Mouse (Mus musculus): ENCODE measurements around the gene Dchs2.
"Not testable (repeated sequence)": the region's sequence is repeated elsewhere in the genome, so short reads cannot be mapped to it uniquely, and the experiment has no call there.

Gene Dchs2

GRCm38 (mm10) chr3:83127726-83128448, at the start of gene Dchs2:
Gene Dchs2 (plus strand): TSS chr3:83127948.
- DNase-seq (ENCODE audit: low spot score in 2 of 2) = peak in 1 of 2 experiments; percentile 8

DNA sequence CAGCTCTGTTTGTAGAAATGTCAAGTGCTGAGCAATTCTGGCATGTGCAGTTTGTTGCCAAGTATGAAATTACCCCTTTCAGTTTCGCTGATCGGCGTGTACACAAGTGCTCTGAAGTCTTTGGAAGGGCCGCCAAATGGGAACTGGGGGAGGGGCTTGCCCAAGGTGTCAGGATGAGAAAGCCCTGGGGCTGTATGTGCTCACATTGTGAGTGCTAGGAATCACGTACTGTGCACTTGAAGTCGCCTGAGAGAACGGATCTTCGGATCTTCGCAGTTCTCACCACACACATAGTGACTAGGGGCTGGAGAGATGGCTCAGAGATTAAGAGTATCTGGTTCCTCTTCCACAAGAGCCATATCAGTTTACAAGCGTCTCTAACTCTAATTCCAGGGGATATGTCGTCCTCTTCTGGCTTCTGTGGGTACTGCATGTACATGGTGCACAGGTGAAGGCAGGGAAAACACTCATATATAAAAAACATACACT, 47.1 kb upstream of the Dchs2 start:
- DNase-seq (ENCODE audit: low spot score in 2 of 2) = peak; percentile 27 to 47

DNA sequence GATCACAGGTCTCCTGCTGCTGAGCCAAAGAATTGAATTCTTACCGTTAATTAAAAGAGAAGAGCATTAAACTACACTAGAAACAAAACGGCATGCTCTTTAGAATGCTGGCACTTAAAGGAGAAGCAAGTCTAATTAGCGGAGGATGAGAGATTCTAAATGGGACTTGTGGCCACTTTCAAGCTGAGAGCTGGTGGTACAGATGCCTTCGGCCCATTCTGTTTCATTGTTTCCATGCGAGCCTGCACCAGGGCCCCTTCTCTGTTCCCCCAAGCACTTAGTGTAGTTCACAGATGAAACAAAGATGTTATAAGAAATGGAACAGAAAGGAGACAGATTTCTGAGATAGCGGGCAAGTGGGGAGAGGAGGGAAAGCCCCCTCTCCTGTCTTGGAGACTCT, 30.2 kb upstream of the Dchs2 start:
- no peak for DNase-seq (ENCODE audit: low spot score in 2 of 2)

GRCm38 (mm10) chr3:83098546-83099034, 29.2 kb upstream of the Dchs2 start:
- DNase-seq (ENCODE audit: low spot score in 2 of 2) = no peak

GRCm38 (mm10) chr3:83099139-83099538, 28.6 kb upstream of the Dchs2 start:
- DNase-seq (ENCODE audit: low spot score in 2 of 2) = no peak

DNA sequence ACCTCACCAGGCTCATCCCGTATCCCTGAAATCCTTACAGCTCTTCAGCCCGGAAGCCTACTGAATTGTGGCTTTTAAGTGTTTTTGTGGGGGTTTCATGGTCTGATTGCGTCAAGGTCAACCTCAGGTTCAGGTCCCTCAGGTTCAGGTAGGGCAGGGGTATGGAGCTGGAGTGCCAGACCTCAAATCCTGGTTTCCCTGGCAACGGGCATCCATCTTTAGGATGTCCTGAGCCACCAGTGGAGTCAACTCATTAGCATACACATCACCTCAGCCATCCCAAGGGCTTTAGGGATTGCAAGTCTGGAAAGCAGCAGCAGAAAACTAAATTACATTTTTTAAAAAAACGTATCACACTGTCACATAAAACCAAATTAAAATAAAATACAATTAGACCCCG, 28.1 kb upstream of the Dchs2 start:
- DNase-seq (ENCODE audit: low spot score in 2 of 2) = no peak

DNA sequence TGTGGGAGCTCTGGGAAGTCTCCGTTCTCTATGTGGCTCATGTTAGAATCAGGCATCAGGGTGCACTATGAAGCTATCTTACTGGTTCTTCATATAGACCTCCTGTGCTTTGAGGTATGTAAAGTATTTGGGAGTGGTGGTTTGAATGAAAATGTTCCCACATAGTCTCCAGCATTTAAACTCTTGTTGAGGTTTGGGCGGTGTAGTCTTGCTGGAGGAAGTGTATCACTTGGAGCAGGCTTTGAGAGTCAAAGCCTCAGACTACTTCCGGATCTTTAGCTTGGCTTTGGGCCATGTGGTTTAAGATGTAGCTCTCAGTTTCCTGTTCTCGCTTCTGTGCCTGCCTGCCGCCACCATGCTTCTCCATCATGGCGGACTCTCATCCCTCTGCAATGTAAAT, 25.5 kb upstream of the Dchs2 start:
- DNase-seq (ENCODE audit: low spot score in 2 of 2) = no peak

DNA sequence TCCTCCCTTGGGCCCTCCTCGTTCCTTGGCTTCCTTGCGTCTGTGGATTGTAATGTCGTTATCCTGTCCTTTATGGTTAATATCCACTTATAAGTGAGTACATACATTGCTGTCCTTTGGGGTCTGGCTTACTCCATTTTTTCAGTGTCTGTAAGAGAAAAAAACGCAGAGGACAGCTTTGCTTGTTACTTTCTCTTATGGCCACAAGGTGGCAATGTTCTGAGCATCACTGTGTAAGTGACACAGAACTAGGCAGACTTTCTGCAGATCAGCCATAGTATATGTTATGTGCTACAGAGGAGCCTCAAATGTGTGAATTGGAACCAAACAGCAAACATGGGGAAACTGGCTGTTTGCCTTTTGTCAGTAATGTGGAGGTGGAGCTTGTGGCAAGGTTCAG, 17.6 kb upstream of the Dchs2 start:
- DNase-seq (ENCODE audit: low spot score in 2 of 2) = no peak

DNA sequence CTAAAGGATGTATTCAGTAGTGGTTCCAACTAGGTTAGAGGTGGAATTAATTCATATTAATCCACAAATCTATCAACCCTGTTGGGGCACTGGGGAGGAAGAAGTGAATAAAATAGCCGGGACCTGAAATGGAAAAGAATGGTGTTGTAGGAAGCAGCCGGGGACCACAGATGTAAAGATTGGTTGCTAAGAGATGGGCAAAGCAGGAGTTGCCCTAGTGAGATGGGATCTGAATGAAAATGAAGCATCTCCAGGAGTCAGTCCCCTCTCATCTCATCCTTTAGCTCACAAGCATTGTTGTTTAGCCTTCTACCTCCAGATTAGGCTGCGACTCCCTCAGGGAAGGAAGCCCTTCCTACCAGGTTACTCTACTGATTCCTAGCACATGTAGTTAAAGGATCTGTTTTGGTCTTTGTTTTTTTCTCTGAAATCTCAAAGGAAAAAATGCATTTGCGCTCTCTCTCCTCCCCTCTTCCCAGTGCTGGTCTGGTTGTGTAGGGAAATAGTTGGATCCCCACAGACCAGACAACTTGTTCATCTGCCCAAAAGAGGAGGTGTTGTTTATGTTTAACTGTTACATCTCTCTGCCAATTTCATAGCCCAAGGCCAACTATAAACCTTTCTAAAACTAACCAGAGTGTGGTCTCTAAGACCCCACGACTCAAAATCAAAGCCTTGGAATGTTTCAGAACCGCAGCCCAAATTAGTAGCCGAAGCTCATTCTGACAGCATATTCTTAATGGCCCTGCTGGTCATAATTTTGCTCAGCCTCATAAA, 16.1 kb upstream of the Dchs2 start:
- DNase-seq (ENCODE audit: low spot score in 2 of 2) = no peak

DNA sequence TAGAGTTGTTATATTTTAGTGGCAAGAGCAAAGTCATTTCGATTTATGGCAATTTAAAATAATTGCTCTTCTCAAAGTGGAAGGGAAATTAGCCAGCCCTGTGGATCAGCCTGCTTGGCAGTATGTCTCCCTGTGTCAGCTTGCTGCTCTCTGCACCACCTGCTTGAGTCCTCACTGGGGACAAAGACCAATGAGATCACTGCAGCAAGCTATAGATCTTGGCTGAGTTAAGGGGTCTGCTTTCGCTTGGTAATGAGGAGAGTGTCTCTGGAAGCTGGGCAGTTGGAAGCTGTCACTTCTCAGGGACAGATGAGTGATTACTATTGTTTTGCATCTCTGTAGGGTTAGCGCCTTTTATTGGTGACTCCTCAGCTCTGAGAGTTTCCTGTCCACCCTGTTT, 14.9 kb upstream of the Dchs2 start:
- DNase-seq (ENCODE audit: low spot score in 2 of 2) = no peak

GRCm38 (mm10) chr3:83114946-83115345, 12.8 kb upstream of the Dchs2 start:
- DNase-seq (ENCODE audit: low spot score in 2 of 2) = no peak

DNA sequence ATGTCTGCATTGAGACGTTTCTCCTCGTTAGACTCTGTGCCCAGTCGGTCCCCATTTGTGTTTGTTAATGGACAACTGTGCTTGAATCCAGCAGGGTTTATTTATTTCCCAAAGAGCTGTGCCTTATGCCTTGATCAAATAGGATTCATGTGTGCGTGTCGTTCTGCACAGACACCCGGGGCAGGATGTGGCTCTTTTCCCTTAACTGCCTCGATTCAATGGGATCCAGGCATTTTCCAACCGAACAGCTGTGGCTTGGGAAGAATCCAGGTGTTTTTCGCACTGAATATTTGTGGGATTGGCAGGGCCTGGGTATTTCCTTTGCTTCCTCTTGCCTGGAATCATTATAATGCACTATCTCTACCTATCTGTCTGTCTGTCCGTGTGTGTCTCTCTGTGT, 10.2 kb upstream of the Dchs2 start:
- DNase-seq (ENCODE audit: low spot score in 2 of 2) = no peak

GRCm38 (mm10) chr3:83123945-83124344, 3.8 kb upstream of the Dchs2 start:
- not testable (repeated sequence) for DNase-seq (ENCODE audit: low spot score in 2 of 2)

- DNase-seq (ENCODE audit: low spot score in 2 of 2) = no peak
Measured at GRCm38 (mm10) chr3:83127088-83127725, 541 bp upstream of the Dchs2 start.

- peak in 1 of 2 experiments; percentile 16 for DNase-seq (ENCODE audit: low spot score in 2 of 2)
Measured at GRCm38 (mm10) chr3:83128449-83128922, 738 bp downstream of the Dchs2 start.

GRCm38 (mm10) chr3:83129151-83129550, 1.4 kb downstream of the Dchs2 start:
- DNase-seq (ENCODE audit: low spot score in 2 of 2) = no peak

GRCm38 (mm10) chr3:83136413-83136812, 8.7 kb downstream of the Dchs2 start:
- no peak for DNase-seq (ENCODE audit: low spot score in 2 of 2)

DNA sequence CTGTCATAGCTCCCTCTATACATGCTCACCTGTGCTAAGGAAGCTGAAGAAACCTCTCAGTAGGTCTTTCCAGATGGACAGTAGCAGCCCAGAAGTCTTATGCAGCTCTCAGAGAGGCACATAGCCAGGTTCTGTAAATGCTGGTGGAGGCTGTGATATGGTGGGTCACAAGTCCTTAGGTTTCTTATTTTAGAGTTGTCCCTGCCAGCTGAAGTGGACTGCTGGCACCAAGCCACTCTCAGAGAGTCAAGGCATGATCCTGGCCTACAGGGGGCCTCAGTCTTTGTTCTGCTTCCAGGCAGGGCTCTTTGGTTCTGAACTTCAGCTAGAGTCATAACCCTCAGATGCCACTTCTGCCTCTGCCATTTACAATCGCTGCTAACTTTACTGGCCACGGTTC, 11.1 kb downstream of the Dchs2 start:
- DNase-seq (ENCODE audit: low spot score in 2 of 2) = no peak

DNA sequence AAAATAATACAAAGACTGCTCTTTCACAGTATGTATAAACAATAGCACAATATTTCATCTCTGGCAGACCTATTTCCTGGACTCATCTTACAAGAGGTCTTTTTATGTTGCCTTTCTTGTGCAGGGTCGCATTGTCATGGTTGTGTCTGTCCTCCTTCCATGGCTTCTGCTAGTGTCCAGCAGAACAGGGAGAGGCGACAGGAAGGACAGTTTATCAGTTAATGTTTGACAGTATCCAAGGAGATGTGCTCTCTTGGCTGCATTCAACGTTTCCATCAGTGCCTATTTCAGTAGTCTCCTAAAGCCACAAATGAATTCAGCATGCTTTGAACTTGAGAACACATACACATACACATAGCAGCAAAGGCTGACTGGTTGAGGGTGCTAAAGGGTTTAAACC, 17.9 kb downstream of the Dchs2 start:
- DNase-seq (ENCODE audit: low spot score in 2 of 2) = no peak

- DNase-seq (ENCODE audit: low spot score in 2 of 2) = no peak
Measured at GRCm38 (mm10) chr3:83147273-83148054, 19.7 kb downstream of the Dchs2 start.

DNA sequence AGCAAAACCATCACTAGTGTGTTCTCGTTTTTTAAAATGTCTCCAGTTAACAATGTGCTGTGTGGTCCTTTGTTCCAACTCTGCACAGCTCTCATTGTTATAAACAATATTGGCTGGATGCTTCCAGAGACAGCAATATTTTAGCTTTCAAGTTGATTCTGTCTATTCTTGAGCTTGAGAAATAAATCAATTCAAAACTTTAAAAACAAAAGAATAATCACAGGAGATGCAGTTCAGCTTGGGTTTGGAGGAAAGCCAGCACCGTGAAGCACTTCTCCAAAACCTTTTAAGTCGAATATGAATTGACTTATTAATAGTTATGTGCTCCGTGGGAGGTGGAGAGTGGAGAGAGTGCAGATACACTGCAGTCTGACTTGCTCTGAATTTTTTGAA, 20.3 kb downstream of the Dchs2 start:
- DNase-seq (ENCODE audit: low spot score in 2 of 2) = no peak

All from urinary bladder, adult 18-20 months (tissue).